Comparison of ENCODE assay signal across 10 mouse cellular contexts in genomic region chr13:104074731-104075130, GRCm38 (mm10). TPM values are rescaled to one million over a fixed set of nuclear protein-coding genes. Genes with fewer than 3 reads are reported as not detected.
DNase-seq lines count a peak whose midpoint lies in the region; ATAC-seq and TF ChIP-seq lines count a peak whose summit lies in the region.
"Had no signal": no experiment of that assay in that cellular context is flagged by ENCODE, and none has a peak within 500 bp of the region (broad histone marks: within the 10 kb centered on the region; RNA-seq: fewer than 3 reads in every experiment).

No protein-coding gene starts in this region.

- no peak for TF ChIP-seq CTCF in thymus, adult 2 months (IDR thresholded peaks at IDR 0.05; ENCODE audit: borderline replicate concordance, control insufficient read depth, extremely low read depth, insufficient read depth, low read length, poor library complexity)

- no peak overlapping the region for H3K4me3 ChIP-seq in thymus, adult 2 months (ENCODE audit: control insufficient read depth, insufficient read depth, low read length)
- no peak overlapping the region for H3K4me3 ChIP-seq in liver, embryonic 16.5 days (ENCODE audit: low read depth, low read length)
- H3K4me3 ChIP-seq: midbrain, embryonic 12.5 days had no signal

- no peaks in the 10 kb centered on the region for H3K36me3 ChIP-seq in thymus, adult 2 months (ENCODE audit: control insufficient read depth, insufficient read depth, low read length)
- no peaks in the 10 kb centered on the region for H3K36me3 ChIP-seq in liver, embryonic 16.5 days (ENCODE audit: control insufficient read depth, insufficient read depth)

- no peak overlapping the region for H3K27ac ChIP-seq in thymus, adult 2 months (ENCODE audit: control insufficient read depth, insufficient read depth, low read length)
- no peak overlapping the region for H3K27ac ChIP-seq in liver, embryonic 16.5 days (ENCODE audit: low read length)
- H3K27ac ChIP-seq: midbrain, embryonic 12.5 days had no signal

- H3K4me2 ChIP-seq in liver, embryonic 16.5 days (ENCODE audit: low read depth, low read length) = no peak overlapping the region
- H3K4me2 ChIP-seq: midbrain, embryonic 12.5 days had no signal

- 31% methylated on average over 10 of the region's 10 CpGs for WGBS in thymus, adult 2 months
- 42% methylated on average over 10 of the region's 10 CpGs for WGBS in liver, embryonic 16.5 days (ENCODE audit: insufficient replicate concordance)

- H3K9ac ChIP-seq in liver, embryonic 16.5 days (ENCODE audit: low read depth, low read length) = no peak overlapping the region
- H3K9ac ChIP-seq: midbrain, embryonic 12.5 days had no signal

- ATAC-seq in liver, embryonic 16.5 days (ENCODE audit: low read depth) = peak; percentile 47

- H3K4me1 ChIP-seq in thymus, adult 2 months (replicated peaks; ENCODE audit: control insufficient read depth, insufficient read depth, low read length) = peaks cover 6% of the 10 kb centered on the region
- no peaks in the 10 kb centered on the region for H3K4me1 ChIP-seq in liver, embryonic 16.5 days (ENCODE audit: control insufficient read depth, low read depth, low read length)
- H3K4me1 ChIP-seq: midbrain, embryonic 12.5 days had no signal

- peak; percentile 7 for DNase-seq in thymus, adult 2 months
- DNase-seq in thymus, adult 18-20 months = no peak
- peak; percentile 71 for DNase-seq in heart, postnatal 10 days
- DNase-seq in thymus, postnatal 4 days = peak; percentile 19
- DNase-seq in right cerebral cortex, postnatal 36 days (ENCODE audit: low spot score in 2 of 2) = no peak
- no peak for DNase-seq in cerebellum, adult 9-10 months
- DNase-seq in cerebellum, adult 9-11 months = no peak

- H3K9me3 ChIP-seq in liver, embryonic 16.5 days (replicated peaks; ENCODE audit: control insufficient read depth, low read length) = no peaks in the 10 kb centered on the region
- H3K9me3 ChIP-seq: G1E; midbrain, embryonic 12.5 days had no signal

- H3K27me3 ChIP-seq in thymus, adult 2 months (ENCODE audit: control insufficient read depth, insufficient read depth, low read length) = no peaks in the 10 kb centered on the region
- no peaks in the 10 kb centered on the region for H3K27me3 ChIP-seq in liver, embryonic 16.5 days (ENCODE audit: control insufficient read depth, insufficient read depth, low read depth, low read length)
- H3K27me3 ChIP-seq: midbrain, embryonic 12.5 days had no signal

- intact Hi-C loops in heart, postnatal 10 days (cut with DNase I) = no loop called here

- no peak for TF ChIP-seq POLR2A in thymus, adult 2 months (IDR thresholded peaks at IDR 0.05; ENCODE audit: control insufficient read depth, extremely low read depth, insufficient read depth, low read length, poor library complexity)

RNA-seq across cellular contexts. Expression of gene Nln, which starts 34.7 kb away (rescaled TPM):
- 2.6 and 2.9 TPM in 2 replicates for polyA plus RNA-seq in thymus, adult 2 months (2012; rRNA removed)
- 10 to 100 TPM; 21.6 to 21.8 TPM for total RNA-seq in heart, postnatal 10 days (2021)
- 14.4 and 18.3 TPM in 2 replicates for polyA plus RNA-seq in liver, embryonic 16.5 days (2015; fragmentation: Nextera tagmentation; extraction: Ambion mirVana)

RNA-seq across cellular contexts. Expression of gene Sgtb, which starts 34.8 kb away (rescaled TPM):
- polyA plus RNA-seq in thymus, adult 2 months (2012; rRNA removed) = 0.19 and 0.26 TPM in 2 replicates
- 1 to 10 TPM; 2.0 to 2.1 TPM for total RNA-seq in heart, postnatal 10 days (2021)
- polyA plus RNA-seq in liver, embryonic 16.5 days (2015; fragmentation: Nextera tagmentation; extraction: Ambion mirVana) = 0.53 and 0.54 TPM in 2 replicates

Comparison
In these comparisons a context has a peak if more than half of its experiments do, and no peak if none do; other contexts are left out.
1. DNase-seq: peak in thymus, adult 2 months (single experiment), heart, postnatal 10 days (2 of 2) and thymus, postnatal 4 days (single experiment); none in thymus, adult 18-20 months (0 of 2), right cerebral cortex, postnatal 36 days (0 of 2), cerebellum, adult 9-10 months (single experiment) and cerebellum, adult 9-11 months (single experiment).